Mouse (Mus musculus): ENCODE results near the gene Flt3.
A peak's percentile ranks its signal among the peaks of the same experiment; 100 is the strongest.

Gene Flt3

GRCm38 (mm10) chr5:147399843-147400504 is at the start of gene Flt3:
Gene Flt3 (minus strand): TSS chr5:147400489.
- no peak for DNase-seq (ENCODE audit: extremely low spot score, low read depth, low spot score)

GRCm38 (mm10) chr5:147448933-147449332 is 48.6 kb upstream of the Flt3 start:
- no peak for DNase-seq (ENCODE audit: extremely low spot score, low read depth, low spot score)

GRCm38 (mm10) chr5:147448526-147448925 is 48.2 kb upstream of the Flt3 start:
- DNase-seq (ENCODE audit: extremely low spot score, low read depth, low spot score), result no peak

- DNase-seq (ENCODE audit: extremely low spot score, low read depth, low spot score), result no peak
These were observed 45.0 kb upstream of the Flt3 start for GRCm38 (mm10) chr5:147445252-147445651.

- no peak for DNase-seq (ENCODE audit: extremely low spot score, low read depth, low spot score)
These were observed 44.5 kb upstream of the Flt3 start for GRCm38 (mm10) chr5:147444757-147445156.

- no peak for DNase-seq (ENCODE audit: extremely low spot score, low read depth, low spot score)
These were observed 44.0 kb upstream of the Flt3 start for GRCm38 (mm10) chr5:147444298-147444697.

- DNase-seq (ENCODE audit: extremely low spot score, low read depth, low spot score), result no peak
These were observed 42.5 kb upstream of the Flt3 start for GRCm38 (mm10) chr5:147442741-147443140.

- DNase-seq (ENCODE audit: extremely low spot score, low read depth, low spot score), result no peak
These were observed 41.7 kb upstream of the Flt3 start for GRCm38 (mm10) chr5:147441979-147442378.

DNA sequence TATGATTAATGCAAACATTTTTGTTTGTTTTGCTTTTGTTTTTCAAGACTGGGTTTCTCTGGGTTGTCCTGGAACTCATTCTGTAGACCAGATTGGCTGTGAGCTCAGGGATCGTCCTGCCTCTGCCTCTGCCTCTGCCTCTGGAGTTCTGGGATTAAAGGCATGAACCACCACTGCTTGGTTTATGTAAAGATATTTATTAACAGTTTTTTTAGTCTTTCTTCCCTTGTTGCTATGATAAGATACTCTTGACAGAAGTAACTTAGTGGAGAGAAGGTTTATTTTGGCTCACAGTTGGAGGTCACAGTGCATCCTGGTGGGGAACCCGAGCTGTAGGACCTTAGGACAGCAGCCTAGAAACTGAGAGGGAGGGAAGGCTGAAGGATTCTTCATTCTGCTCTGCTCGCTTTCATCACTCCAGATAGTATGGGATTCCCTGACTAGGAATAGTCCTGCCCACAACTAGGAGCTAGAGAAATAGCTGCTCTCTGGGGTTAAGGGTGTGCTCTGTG is 40.8 kb upstream of the Flt3 start:
- DNase-seq (ENCODE audit: extremely low spot score, low read depth, low spot score), result no peak

GRCm38 (mm10) chr5:147436491-147436890 is 36.2 kb upstream of the Flt3 start:
- DNase-seq (ENCODE audit: extremely low spot score, low read depth, low spot score), result no peak

DNA sequence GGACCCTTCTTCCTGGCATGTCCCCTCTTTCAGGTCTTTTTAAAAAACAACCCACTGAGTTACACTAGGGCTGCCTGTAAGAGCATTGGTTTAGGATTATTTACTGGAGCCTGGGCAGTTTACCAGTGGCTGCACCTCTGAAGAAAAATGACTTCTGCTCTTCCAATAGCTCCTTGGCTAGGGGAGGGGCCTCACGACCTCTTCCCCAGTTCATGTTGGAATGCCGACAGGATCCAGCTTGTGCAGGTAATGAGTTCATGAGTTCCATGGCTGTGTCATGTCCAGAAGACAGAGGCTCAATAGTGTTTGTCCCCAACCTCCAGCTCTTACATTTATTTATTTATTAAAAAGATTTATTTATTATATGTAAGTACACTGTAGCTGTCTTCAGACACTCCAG is 35.5 kb upstream of the Flt3 start:
- DNase-seq (ENCODE audit: extremely low spot score, low read depth, low spot score), result no peak

DNA sequence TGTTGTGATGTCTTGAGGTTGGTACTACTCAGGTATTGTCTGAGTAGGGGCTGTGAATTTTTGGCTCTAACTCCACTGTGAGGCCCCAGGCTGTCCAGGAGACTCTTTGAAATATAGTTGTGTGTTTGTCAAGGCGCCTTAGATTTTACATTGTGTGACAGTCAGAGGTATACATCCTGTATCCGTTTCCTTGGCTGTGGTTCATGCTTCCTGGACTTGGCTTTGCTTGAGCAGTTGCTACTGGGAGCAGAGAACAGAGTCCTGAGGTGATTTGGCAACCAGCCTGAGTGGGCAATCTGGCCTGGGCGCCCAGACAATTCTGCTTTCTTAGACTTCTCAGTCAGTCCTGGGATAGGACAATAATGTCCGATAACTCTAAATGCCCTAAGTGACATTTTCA is 34.9 kb upstream of the Flt3 start:
- DNase-seq (ENCODE audit: extremely low spot score, low read depth, low spot score), result no peak

DNA sequence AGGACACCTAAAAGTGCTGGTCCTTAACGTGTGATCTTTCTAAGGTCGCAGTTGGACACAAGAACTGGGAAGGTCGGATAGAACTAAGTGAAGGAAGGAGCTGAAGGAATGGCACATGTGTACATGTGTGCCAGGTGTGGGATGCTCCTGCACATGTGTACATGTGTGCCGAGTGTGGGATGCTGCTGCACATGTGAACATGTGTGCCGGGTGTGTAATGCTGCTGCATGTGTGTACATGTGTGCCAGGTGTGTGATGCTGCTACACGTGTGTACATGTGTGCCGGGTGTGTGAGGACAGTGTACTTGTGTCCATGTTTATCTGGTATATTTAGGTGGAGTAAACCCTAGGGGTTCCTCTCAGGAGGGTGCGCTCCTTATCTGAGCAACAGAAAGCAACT is 32.6 kb upstream of the Flt3 start:
- DNase-seq (ENCODE audit: extremely low spot score, low read depth, low spot score), result no peak

DNA sequence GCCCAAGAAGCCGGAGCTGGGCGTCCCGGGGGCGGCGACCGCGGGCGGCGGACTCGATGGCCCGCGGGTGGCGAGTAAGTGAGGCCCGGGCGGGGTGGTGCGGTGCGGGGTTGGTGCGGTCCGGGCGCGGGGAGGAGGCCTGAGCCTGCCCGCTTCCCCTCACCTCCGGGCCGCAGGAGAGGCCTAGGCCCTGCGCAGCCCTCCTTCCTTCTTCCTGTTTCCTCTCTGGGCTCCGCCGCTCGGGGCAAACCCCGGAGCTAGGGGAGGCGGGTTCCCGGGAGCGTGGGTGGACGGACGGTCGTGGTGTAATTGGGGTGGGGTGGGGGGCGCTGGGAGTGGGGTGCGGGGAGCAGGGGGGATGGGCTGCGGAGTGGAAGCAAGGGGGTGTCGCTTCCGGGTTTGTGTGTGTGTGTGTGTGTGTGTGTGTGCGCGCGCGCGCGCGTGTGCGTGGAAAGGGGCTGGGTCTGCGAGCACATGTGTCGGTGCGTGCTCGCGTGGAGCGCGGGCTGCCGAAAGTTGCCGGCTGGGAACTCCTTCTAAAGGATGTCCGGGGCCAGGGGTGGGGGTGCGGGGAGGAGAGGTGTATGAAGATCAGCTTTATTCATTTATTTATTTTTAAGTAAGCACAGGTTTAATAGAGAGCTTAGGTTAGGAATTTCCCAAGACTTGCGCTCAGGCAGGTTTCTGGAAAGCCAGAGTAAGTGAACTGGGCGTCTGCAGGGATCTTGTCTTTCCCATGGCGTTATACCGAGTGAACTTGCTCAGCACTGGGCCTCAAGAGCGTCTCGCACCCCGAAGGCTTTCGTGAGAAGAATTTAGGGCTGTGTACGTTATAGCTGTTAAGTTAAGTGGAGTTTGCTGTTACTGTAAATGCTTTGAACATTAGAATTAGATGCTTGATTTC is 30.9 kb upstream of the Flt3 start:
- DNase-seq (ENCODE audit: extremely low spot score, low read depth, low spot score), result no peak

DNA sequence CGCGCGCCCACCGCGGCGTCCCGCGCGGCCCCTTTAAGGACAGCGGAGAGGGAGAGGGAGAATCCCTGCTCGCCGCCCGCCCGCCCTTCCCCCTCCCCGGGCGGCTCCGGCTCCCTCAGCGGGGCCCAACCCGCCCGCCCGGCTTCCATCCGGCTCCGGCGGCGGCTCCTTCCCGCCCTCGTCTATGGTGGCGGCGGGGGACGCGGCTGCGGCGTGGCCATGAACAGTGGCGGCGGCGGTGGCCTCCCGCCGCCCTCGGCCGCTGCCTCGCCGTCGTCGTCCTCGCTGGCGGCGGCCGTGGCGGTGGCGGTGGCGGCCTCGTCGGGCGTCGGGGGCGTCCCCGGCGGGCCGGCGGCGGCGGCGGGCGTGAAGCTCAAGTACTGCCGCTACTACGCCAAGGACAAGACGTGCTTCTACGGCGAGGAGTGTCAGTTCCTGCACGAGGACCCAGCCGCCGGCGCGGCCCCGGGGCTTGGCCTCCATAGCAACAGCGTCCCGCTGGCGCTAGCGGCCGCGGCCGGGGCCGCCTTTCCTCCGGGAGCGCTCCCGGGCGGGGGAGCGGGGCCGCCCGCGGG is 30.2 kb upstream of the Flt3 start:
- DNase-seq (ENCODE audit: extremely low spot score, low read depth, low spot score), result no peak

DNA sequence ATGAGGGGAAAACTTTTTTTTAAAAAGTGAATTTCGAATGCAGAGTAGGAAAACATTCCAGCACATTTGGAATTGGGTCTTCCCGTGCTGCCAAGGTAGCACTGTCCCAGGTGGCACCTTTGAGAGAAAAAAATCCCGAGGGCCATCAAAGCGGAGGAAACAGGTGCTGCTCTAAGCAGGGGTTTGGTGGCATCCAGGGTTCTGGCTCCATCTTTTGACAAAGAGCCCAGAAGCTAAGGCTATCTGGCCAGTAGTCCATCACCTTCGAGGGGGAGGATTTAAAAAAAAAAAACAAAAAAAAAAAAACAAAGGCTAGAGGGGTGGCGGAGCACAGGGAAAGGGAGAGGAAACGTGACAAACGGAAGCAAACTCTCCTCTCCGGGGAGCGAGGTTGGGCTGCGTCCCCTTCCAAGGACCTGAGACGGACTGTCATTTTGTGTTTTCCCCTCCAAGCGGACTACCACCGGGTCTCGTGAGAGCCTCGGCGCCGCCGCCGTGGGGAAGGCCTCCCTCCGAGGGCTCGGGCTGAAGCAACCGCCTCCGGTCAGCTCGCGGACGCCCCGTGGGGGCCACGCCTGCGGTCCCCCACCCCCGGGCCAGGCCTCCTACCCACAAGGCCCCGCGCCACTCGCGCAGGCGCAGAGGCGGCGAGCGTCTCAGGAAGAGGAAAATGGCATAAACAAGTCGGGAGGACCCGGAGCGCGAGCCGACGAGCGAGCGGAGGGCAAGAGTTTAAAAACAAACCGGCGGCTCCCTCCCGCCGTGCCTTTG is 29.4 kb upstream of the Flt3 start, which contains the start of gene Pan3:
Gene Pan3 (plus strand): TSS at position 627 of the 771 bp plus-strand sequence.
- peak; percentile 63 for DNase-seq (ENCODE audit: extremely low spot score, low read depth, low spot score)

GRCm38 (mm10) chr5:147426048-147426805 is 25.9 kb upstream of the Flt3 start:
- DNase-seq (ENCODE audit: extremely low spot score, low read depth, low spot score), result no peak

- no peak for DNase-seq (ENCODE audit: extremely low spot score, low read depth, low spot score)
These were observed 23.3 kb upstream of the Flt3 start for GRCm38 (mm10) chr5:147423612-147424011.

DNA sequence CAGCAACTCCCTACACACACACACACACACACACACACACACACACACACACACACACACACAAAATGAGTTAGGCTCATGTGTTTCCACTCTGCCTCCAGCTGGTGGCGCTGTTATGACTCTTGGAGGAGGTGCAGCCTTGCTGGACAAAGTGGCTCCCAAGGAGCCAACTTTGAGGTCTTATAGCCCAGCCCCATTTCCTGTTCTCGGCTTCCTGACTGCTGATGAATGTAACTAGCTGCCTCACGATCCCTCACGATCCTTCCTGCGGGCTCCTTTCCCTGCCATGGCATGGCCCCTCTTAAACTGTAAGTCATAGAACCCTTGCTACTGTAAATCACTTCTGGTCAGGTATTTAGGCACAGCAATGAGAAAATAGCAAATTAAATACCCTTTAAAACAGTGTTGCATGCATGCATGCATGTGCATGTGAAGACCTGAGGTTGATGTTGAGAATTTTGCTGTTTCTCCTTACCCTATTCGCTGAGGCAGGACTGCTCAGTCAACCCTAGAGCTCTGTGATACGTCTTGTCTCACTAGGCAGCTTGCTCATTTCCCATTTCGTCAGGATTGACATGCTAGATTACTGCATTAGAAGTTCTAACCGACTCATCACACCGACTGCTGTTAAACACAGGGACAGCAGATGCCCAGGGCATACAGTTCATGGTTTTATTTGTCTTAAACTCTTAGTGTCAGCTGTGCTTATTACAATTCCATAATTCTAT is 18.3 kb upstream of the Flt3 start:
- no peak for DNase-seq (ENCODE audit: extremely low spot score, low read depth, low spot score)

- DNase-seq (ENCODE audit: extremely low spot score, low read depth, low spot score), result no peak
These were observed 17.7 kb upstream of the Flt3 start for GRCm38 (mm10) chr5:147417986-147418385.
